Mouse (Mus musculus) embryonic facial prominence, embryonic 13.5 days (tissue): ENCODE measurements around the gene Usp18. TPM values are rescaled to one million over a fixed set of nuclear protein-coding genes. Genes with fewer than 3 reads are reported as not detected.

Source experiments
- ATAC-seq: fragments of 200-750 bp; cut with Nextera tagmentation; 2 replicates; pipeline ENCODE4 v1.8.0; 2017; ENCODE audit warnings: low read depth; ENCODE audit not compliant: insufficient number of reproducible peaks, insufficient read depth, low FRiP score, low TSS enrichment
- H3K27ac ChIP-seq: fragments of 300-500 bp; sonication (generic); 2 replicates; pipeline ENCODE4 v1.5.1; 2015; ENCODE audit warnings: moderate library complexity, mild to moderate bottlenecking, inconsistent platforms
- H3K27me3 ChIP-seq: fragments of 300-500 bp; sonication (generic); 2 replicates; pipeline ENCODE4 v1.6.1; 2015; ENCODE audit warnings: mild to moderate bottlenecking, inconsistent platforms
- H3K36me3 ChIP-seq: fragments of 300-500 bp; sonication (generic); 2 replicates; pipeline ENCODE4 v1.6.1; 2015; ENCODE audit warnings: mild to moderate bottlenecking, inconsistent platforms
- H3K4me1 ChIP-seq: fragments of 300-500 bp; sonication (generic); 2 replicates; pipeline ENCODE4 v1.6.1; 2015; ENCODE audit warnings: inconsistent platforms
- H3K4me2 ChIP-seq: fragments of 300-500 bp; sonication (generic); 2 replicates; pipeline ENCODE4 v1.6.1; 2015; ENCODE audit warnings: moderate library complexity, mild to moderate bottlenecking, inconsistent platforms
- H3K4me3 ChIP-seq: fragments of 300-500 bp; sonication (generic); 2 replicates; pipeline ENCODE4 v1.5.1; 2015; ENCODE audit warnings: mild to moderate bottlenecking, inconsistent platforms
- H3K9ac ChIP-seq: fragments of 300-500 bp; sonication (generic); 2 replicates; pipeline ENCODE4 v1.6.1; 2015; ENCODE audit warnings: mild to moderate bottlenecking, inconsistent platforms
- H3K9me3 ChIP-seq: fragments of 300-500 bp; sonication (generic); 2 replicates; pipeline ENCODE4 v1.6.1; 2016; ENCODE audit warnings: inconsistent platforms
- WGBS: fragments of 180-500 bp; shearing (Covaris S2); methylation state at CpG from one replicate; pipeline ENCODE4 v1.1.7; 2015; ENCODE audit warnings: mixed read lengths; 5-methylcytosine and 5-hydroxymethylcytosine counted together
- polyA plus RNA-seq: library from polyadenylated mRNA; unstranded; fragments of >200 nt; fragmentation: Nextera tagmentation; extraction: Ambion mirVana; gene quantifications from 2 replicates; pipeline ENCODE4 v1.2.1, GENCODE M21; 2015

Usp18 gene
- polyA plus RNA-seq, 1 experiment from 2014 or later, result 1.8 TPM

GRCm38 (mm10) chr6:121226744-121227143 is 19.0 kb upstream of the Usp18 start:
- Histone ChIP-seq H3K4me1 (no peaks in the 10 kb centered on the region), H3K9ac (no peak overlapping the region), H3K27me3 (no peaks in the 10 kb centered on the region), H3K4me3 (no peak overlapping the region), H3K27ac (no peak overlapping the region), H3K4me2 (no peak overlapping the region), H3K9me3 (no peaks in the 10 kb centered on the region), H3K36me3 (no peaks in the 10 kb centered on the region)
- WGBS, result 87% methylated on average over 2 of the region's 2 CpGs
- ATAC-seq, result no peak

- 71% methylated on average over 8 of the region's 8 CpGs for WGBS
- Histone ChIP-seq H3K27ac (no peak overlapping the region), H3K4me3 (no peak overlapping the region), H3K9me3 (no peaks in the 10 kb centered on the region), H3K4me1 (no peaks in the 10 kb centered on the region), H3K27me3 (no peaks in the 10 kb centered on the region), H3K9ac (no peak overlapping the region), H3K4me2 (no peak overlapping the region), H3K36me3 (no peaks in the 10 kb centered on the region)
- no peak for ATAC-seq
Measured at GRCm38 (mm10) chr6:121228421-121228820, 17.3 kb upstream of the Usp18 start.

GRCm38 (mm10) chr6:121232652-121233051 is 13.1 kb upstream of the Usp18 start:
- ATAC-seq, result no peak
- no peaks in the 10 kb centered on the region for H3K36me3 ChIP-seq
- no peaks in the 10 kb centered on the region for H3K27me3 ChIP-seq
- WGBS, result 46% methylated on average over 1 of the region's 1 CpGs
- no peaks in the 10 kb centered on the region for H3K9me3 ChIP-seq
- H3K4me1 ChIP-seq, result no peaks in the 10 kb centered on the region
- H3K4me3 ChIP-seq, result no peak overlapping the region
- H3K4me2 ChIP-seq, result no peak overlapping the region
- H3K27ac ChIP-seq, result no peak overlapping the region
- H3K9ac ChIP-seq, result no peak overlapping the region

- ATAC-seq, result no peak
- H3K4me2 ChIP-seq, result no peak overlapping the region
- 89% methylated on average over 2 of the region's 2 CpGs for WGBS
Measured at GRCm38 (mm10) chr6:121236386-121236785, 9.3 kb upstream of the Usp18 start.

GRCm38 (mm10) chr6:121238209-121238608 is 7.5 kb upstream of the Usp18 start:
- H3K27me3 ChIP-seq, result peaks cover 5% of the 10 kb centered on the region; the same call in 1 of the 2 replicates
- H3K4me2 ChIP-seq, result no peak overlapping the region
- no peaks in the 10 kb centered on the region for H3K36me3 ChIP-seq
- no peak overlapping the region for H3K27ac ChIP-seq
- 94% methylated on average over 4 of the region's 4 CpGs for WGBS
- ATAC-seq, result no peak
- H3K9ac ChIP-seq, result no peak overlapping the region
- no peaks in the 10 kb centered on the region for H3K9me3 ChIP-seq
- no peak overlapping the region for H3K4me3 ChIP-seq
- no peaks in the 10 kb centered on the region for H3K4me1 ChIP-seq

More at GRCm38 (mm10) chr6:121236386-121236785, 9.3 kb upstream of the Usp18 start:
- Histone ChIP-seq H3K27ac (no peak overlapping the region), H3K9ac (no peak overlapping the region), H3K4me3 (no peak overlapping the region), H3K9me3 (no peaks in the 10 kb centered on the region), H3K36me3 (no peaks in the 10 kb centered on the region), H3K4me1 (no peaks in the 10 kb centered on the region), H3K27me3 (no peaks in the 10 kb centered on the region)

- Histone ChIP-seq H3K4me2 (no peak overlapping the region), H3K27ac (no peak overlapping the region), H3K4me1 (peaks cover 4% of the 10 kb centered on the region; the same call in 1 of the 2 replicates), H3K9me3 (no peaks in the 10 kb centered on the region), H3K9ac (no peak overlapping the region), H3K4me3 (no peak overlapping the region), H3K27me3 (peaks cover 21% of the 10 kb centered on the region), H3K36me3 (no peaks in the 10 kb centered on the region)
- 63% methylated on average over 2 of the region's 2 CpGs for WGBS
- no peak for ATAC-seq
Measured at GRCm38 (mm10) chr6:121241780-121242179, 3.9 kb upstream of the Usp18 start.

- Histone ChIP-seq H3K4me3 (no peak overlapping the region), H3K9me3 (no peaks in the 10 kb centered on the region), H3K36me3 (no peaks in the 10 kb centered on the region), H3K4me1 (peaks cover 4% of the 10 kb centered on the region; the same call in 1 of the 2 replicates), H3K27ac (no peak overlapping the region), H3K9ac (no peak overlapping the region), H3K4me2 (no peak overlapping the region), H3K27me3 (peaks cover 27% of the 10 kb centered on the region)
- WGBS, result 49% methylated on average over 10 of the region's 10 CpGs
- ATAC-seq, result no peak
Measured at GRCm38 (mm10) chr6:121243161-121243560, 2.5 kb upstream of the Usp18 start.

- Histone ChIP-seq H3K27me3 (peaks cover 27% of the 10 kb centered on the region), H3K9me3 (no peaks in the 10 kb centered on the region), H3K27ac (no peak overlapping the region), H3K4me2 (peak overlapping the region; percentile 67), H3K36me3 (no peaks in the 10 kb centered on the region), H3K4me1 (peaks cover 4% of the 10 kb centered on the region; the same call in 1 of the 2 replicates), H3K9ac (peak overlapping the region; percentile 72), H3K4me3 (peak overlapping the region; percentile 64)
- WGBS, result 7% methylated on average over 4 of the region's 4 CpGs
- ATAC-seq, result peak; percentile 2; the same call in 1 of the 2 replicates
Measured at GRCm38 (mm10) chr6:121246037-121246361, 293 bp downstream of the Usp18 start.

- Histone ChIP-seq H3K4me1 (no peaks in the 10 kb centered on the region), H3K36me3 (no peaks in the 10 kb centered on the region), H3K4me2 (no peak overlapping the region), H3K9me3 (no peaks in the 10 kb centered on the region), H3K9ac (no peak overlapping the region), H3K4me3 (no peak overlapping the region), H3K27ac (no peak overlapping the region), H3K27me3 (0 out of 2 replicates have a peak, but pooled peaks cover 6% of the 10 kb centered on the region)
- WGBS, result 71% methylated on average over 1 of the region's 1 CpGs
- ATAC-seq, result no peak
Measured at GRCm38 (mm10) chr6:121250406-121250805, 4.7 kb downstream of the Usp18 start.

GRCm38 (mm10) chr6:121251256-121251655 is 5.5 kb downstream of the Usp18 start:
- no peak overlapping the region for H3K4me2 ChIP-seq
- ATAC-seq, result no peak
- H3K4me1 ChIP-seq, result no peaks in the 10 kb centered on the region
- 0 out of 2 replicates have a peak, but pooled peaks cover 6% of the 10 kb centered on the region for H3K27me3 ChIP-seq
- no peak overlapping the region for H3K27ac ChIP-seq
- no peak overlapping the region for H3K4me3 ChIP-seq
- 73% methylated on average over 5 of the region's 5 CpGs for WGBS
- no peak overlapping the region for H3K9ac ChIP-seq
- no peaks in the 10 kb centered on the region for H3K36me3 ChIP-seq
- no peaks in the 10 kb centered on the region for H3K9me3 ChIP-seq

- H3K9ac ChIP-seq, result no peak overlapping the region
- H3K27ac ChIP-seq, result no peak overlapping the region
- 31% methylated on average over 9 of the region's 9 CpGs for WGBS
- no peaks in the 10 kb centered on the region for H3K9me3 ChIP-seq
- no peaks in the 10 kb centered on the region for H3K27me3 ChIP-seq
- H3K4me1 ChIP-seq, result no peaks in the 10 kb centered on the region
- no peak overlapping the region for H3K4me3 ChIP-seq
- H3K36me3 ChIP-seq, result no peaks in the 10 kb centered on the region
- no peak overlapping the region for H3K4me2 ChIP-seq
- ATAC-seq, result no peak
Measured at GRCm38 (mm10) chr6:121260548-121260947, 14.8 kb downstream of the Usp18 start.

- no peaks in the 10 kb centered on the region for H3K36me3 ChIP-seq
- 81% methylated on average over 8 of the region's 8 CpGs for WGBS
- no peak overlapping the region for H3K4me3 ChIP-seq
- no peaks in the 10 kb centered on the region for H3K27me3 ChIP-seq
- no peak for ATAC-seq
- no peaks in the 10 kb centered on the region for H3K9me3 ChIP-seq
- H3K27ac ChIP-seq, result no peak overlapping the region
- no peaks in the 10 kb centered on the region for H3K4me1 ChIP-seq
- no peak overlapping the region for H3K4me2 ChIP-seq
- no peak overlapping the region for H3K9ac ChIP-seq
Measured at GRCm38 (mm10) chr6:121261233-121261632, 15.5 kb downstream of the Usp18 start.

- WGBS, result 83% methylated on average over 10 of the region's 10 CpGs
- Histone ChIP-seq H3K27ac (no peak overlapping the region), H3K4me2 (no peak overlapping the region), H3K9ac (no peak overlapping the region), H3K36me3 (no peaks in the 10 kb centered on the region), H3K4me1 (no peaks in the 10 kb centered on the region), H3K9me3 (no peaks in the 10 kb centered on the region), H3K27me3 (no peaks in the 10 kb centered on the region), H3K4me3 (no peak overlapping the region)
- no peak for ATAC-seq
Measured at GRCm38 (mm10) chr6:121262004-121262403, 16.3 kb downstream of the Usp18 start.
